In genomic region chr3:66536673-66537072, GRCm38 (mm10) we compare ENCODE assay signal across 18 mouse cellular contexts.
DNase-seq lines count a peak whose midpoint lies in the region; ATAC-seq lines count a peak whose summit lies in the region.
"Had no signal": no experiment of that assay in that cellular context is flagged by ENCODE, and none has a peak within 500 bp of the region (broad histone marks: within the 10 kb centered on the region; RNA-seq: fewer than 3 reads in every experiment).

No protein-coding gene starts in this region.

- DNase-seq in hindbrain, embryonic 11.5 days (ENCODE audit: low spot score) = peak; percentile 13
- peak; percentile 41 for DNase-seq in limb, embryonic 11.5 days (ENCODE audit: low spot score)
- no peak for DNase-seq in frontal cortex, postnatal 14 days (ENCODE audit: low spot score in 2 of 2)
- DNase-seq in MN1 (ENCODE audit: low spot score) = no peak
- DNase-seq in heart, adult 8-10 months (ENCODE audit: low spot score) = no peak
- DNase-seq: cerebellum, adult 9-10 months; heart, adult 11 months; kidney, adult 9 months; layer of hippocampus, postnatal 36 days; liver; liver, postnatal 0 days; lung, postnatal 14 days; thymus, postnatal 14 days had no signal

- peaks cover 3% of the 10 kb centered on the region; the same call in 1 of the 2 replicates for H3K27me3 ChIP-seq in forebrain, embryonic 15.5 days
- H3K27me3 ChIP-seq in hindbrain, embryonic 11.5 days (ENCODE audit: control insufficient read depth, insufficient read depth, low read length) = no peaks in the 10 kb centered on the region
- H3K27me3 ChIP-seq in limb, embryonic 11.5 days (ENCODE audit: control insufficient read depth, insufficient read depth, low read length) = no peaks in the 10 kb centered on the region
- H3K27me3 ChIP-seq in midbrain, embryonic 15.5 days (replicated peaks) = no peaks in the 10 kb centered on the region
- H3K27me3 ChIP-seq: embryonic facial prominence, embryonic 13.5 days; megakaryocyte, embryonic 14.5 days had no signal

- no peak overlapping the region for H3K9ac ChIP-seq in forebrain, embryonic 15.5 days (replicated peaks)
- H3K9ac ChIP-seq in hindbrain, embryonic 11.5 days (ENCODE audit: low read depth, low read length) = no peak overlapping the region
- no peak overlapping the region for H3K9ac ChIP-seq in limb, embryonic 11.5 days (ENCODE audit: low read length)
- no peak overlapping the region for H3K9ac ChIP-seq in midbrain, embryonic 15.5 days
- H3K9ac ChIP-seq: embryonic facial prominence, embryonic 13.5 days; liver, postnatal 0 days had no signal

- no peak overlapping the region for H3K4me3 ChIP-seq in forebrain, embryonic 15.5 days
- no peak overlapping the region for H3K4me3 ChIP-seq in hindbrain, embryonic 11.5 days (ENCODE audit: low read depth, low read length)
- no peak overlapping the region for H3K4me3 ChIP-seq in limb, embryonic 11.5 days (ENCODE audit: low read depth, low read length)
- H3K4me3 ChIP-seq in midbrain, embryonic 15.5 days = no peak overlapping the region
- H3K4me3 ChIP-seq: embryonic facial prominence, embryonic 13.5 days; megakaryocyte, embryonic 14.5 days had no signal

- H3K4me1 ChIP-seq in forebrain, embryonic 15.5 days = peaks cover 19% of the 10 kb centered on the region
- no peaks in the 10 kb centered on the region for H3K4me1 ChIP-seq in hindbrain, embryonic 11.5 days (replicated peaks; ENCODE audit: control insufficient read depth, insufficient read depth, low read length)
- peaks cover 12% of the 10 kb centered on the region; the same call in 1 of the 2 replicates for H3K4me1 ChIP-seq in limb, embryonic 11.5 days (ENCODE audit: control insufficient read depth, insufficient read depth, low read length)
- peaks cover 30% of the 10 kb centered on the region for H3K4me1 ChIP-seq in midbrain, embryonic 15.5 days
- H3K4me1 ChIP-seq: embryonic facial prominence, embryonic 13.5 days had no signal

- H3K4me2 ChIP-seq in forebrain, embryonic 15.5 days (replicated peaks) = no peak overlapping the region
- H3K4me2 ChIP-seq in hindbrain, embryonic 11.5 days (replicated peaks; ENCODE audit: low read depth, low read length) = no peak overlapping the region
- 0 out of 2 replicates have a peak overlapping the region, but pooled peaks have one; percentile 5 for H3K4me2 ChIP-seq in limb, embryonic 11.5 days (ENCODE audit: low read depth, severe bottlenecking)
- 0 out of 2 replicates have a peak overlapping the region, but pooled peaks have one; percentile 6 for H3K4me2 ChIP-seq in midbrain, embryonic 15.5 days
- H3K4me2 ChIP-seq: embryonic facial prominence, embryonic 13.5 days had no signal

- H3K9me3 ChIP-seq in forebrain, embryonic 15.5 days = no peaks in the 10 kb centered on the region; the same call in 1 of the 2 replicates
- H3K9me3 ChIP-seq in hindbrain, embryonic 11.5 days (ENCODE audit: control insufficient read depth, low read length) = no peaks in the 10 kb centered on the region
- no peaks in the 10 kb centered on the region for H3K9me3 ChIP-seq in limb, embryonic 11.5 days (ENCODE audit: control insufficient read depth, low read length)
- H3K9me3 ChIP-seq in midbrain, embryonic 15.5 days = no peaks in the 10 kb centered on the region

- peak overlapping the region; percentile 34; the same call in 1 of the 2 replicates for H3K27ac ChIP-seq in forebrain, embryonic 15.5 days (replicated peaks)
- H3K27ac ChIP-seq in hindbrain, embryonic 11.5 days (ENCODE audit: low read depth, low read length) = no peak overlapping the region
- H3K27ac ChIP-seq in limb, embryonic 11.5 days (replicated peaks; ENCODE audit: low read depth, low read length) = peak overlapping the region; percentile 61
- H3K27ac ChIP-seq in midbrain, embryonic 15.5 days = peak overlapping the region; percentile 76
- H3K27ac ChIP-seq: embryonic facial prominence, embryonic 13.5 days had no signal

- no peaks in the 10 kb centered on the region for H3K36me3 ChIP-seq in forebrain, embryonic 15.5 days
- H3K36me3 ChIP-seq in hindbrain, embryonic 11.5 days (ENCODE audit: control insufficient read depth, insufficient read depth, low read length) = no peaks in the 10 kb centered on the region
- H3K36me3 ChIP-seq in limb, embryonic 11.5 days (ENCODE audit: control insufficient read depth, insufficient read depth, low read length) = no peaks in the 10 kb centered on the region
- H3K36me3 ChIP-seq in midbrain, embryonic 15.5 days (replicated peaks) = no peaks in the 10 kb centered on the region
- H3K36me3 ChIP-seq: embryonic facial prominence, embryonic 13.5 days had no signal

- 67% methylated on average over 11 of the region's 11 CpGs for WGBS in forebrain, embryonic 15.5 days
- 73% methylated on average over 11 of the region's 11 CpGs for WGBS in hindbrain, embryonic 11.5 days
- WGBS in limb, embryonic 11.5 days = 36% methylated on average over 11 of the region's 11 CpGs
- WGBS in midbrain, embryonic 15.5 days = 48% methylated on average over 11 of the region's 11 CpGs

- 0 out of 2 replicates have a peak, but pooled peaks have one; percentile 38 for ATAC-seq in forebrain, embryonic 15.5 days (replicated peaks)
- peak; percentile 41; the same call in 1 of the 2 replicates for ATAC-seq in hindbrain, embryonic 11.5 days (ENCODE audit: low FRiP score)
- ATAC-seq in limb, embryonic 11.5 days (ENCODE audit: insufficient number of reproducible peaks, low FRiP score, low TSS enrichment, low read depth) = peak; percentile 13; the same call in 1 of the 2 replicates
- ATAC-seq in midbrain, embryonic 15.5 days (replicated peaks) = peak; percentile 21; the same call in 1 of the 2 replicates
- ATAC-seq: inflammation-experienced regulatory T-cells, adult 6 months; liver, postnatal 0 days had no signal

Comparison
In these comparisons a context has a peak if more than half of its experiments do, and no peak if none do; other contexts are left out.
1. H3K4me2 ChIP-seq: peak in limb, embryonic 11.5 days (single experiment) and midbrain, embryonic 15.5 days (single experiment); none in forebrain, embryonic 15.5 days (single experiment) and hindbrain, embryonic 11.5 days (single experiment).
2. DNase-seq: peak in hindbrain, embryonic 11.5 days (single experiment) and limb, embryonic 11.5 days (single experiment); none in frontal cortex, postnatal 14 days (0 of 2), MN1 (single experiment) and heart, adult 8-10 months (single experiment).
3. Peak in every context shown above with its lines, with median percentiles within 50 percentile points of each other: ATAC-seq.